Mouse (Mus musculus): Measurements from ENCODE around the gene Bcl2l10.
"Not testable (repeated sequence)": the region's sequence is repeated elsewhere in the genome, so short reads cannot be mapped to it uniquely, and the experiment has no call there.

Bcl2l10 gene

GRCm38 (mm10) chr9:75348066-75348465, 508 bp downstream of the Bcl2l10 start:
- no peak for DNase-seq

GRCm38 (mm10) chr9:75348641-75349040, 1.1 kb downstream of the Bcl2l10 start:
- no peak for DNase-seq

DNA sequence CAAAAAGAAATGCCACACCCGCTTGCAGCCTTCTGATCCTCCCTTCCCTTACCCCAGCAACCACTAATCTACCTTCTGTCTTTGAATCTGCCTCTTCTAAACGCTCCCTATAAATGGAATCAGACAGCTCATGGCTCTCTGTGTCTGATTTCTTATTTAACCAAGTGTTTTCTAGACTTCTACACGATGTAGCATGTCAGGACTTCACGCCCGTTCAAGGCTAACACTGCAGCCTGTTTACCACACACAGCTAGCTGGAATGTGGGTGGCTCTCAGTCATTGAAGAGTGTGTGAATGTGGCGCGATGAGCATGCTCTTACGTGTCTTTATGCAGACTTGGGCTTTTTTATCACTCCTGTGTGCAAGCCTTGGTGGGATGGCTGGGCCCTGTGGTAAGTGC, 5.5 kb downstream of the Bcl2l10 start:
- DNase-seq = no peak

- no peak for DNase-seq
These were observed 8.2 kb downstream of the Bcl2l10 start for GRCm38 (mm10) chr9:75355783-75356182.

GRCm38 (mm10) chr9:75357087-75357654, 9.6 kb downstream of the Bcl2l10 start:
- no peak for DNase-seq

GRCm38 (mm10) chr9:75361699-75362098, 14.1 kb downstream of the Bcl2l10 start:
- peak; percentile 58 for DNase-seq

- no peak for DNase-seq
These were observed 14.6 kb downstream of the Bcl2l10 start for GRCm38 (mm10) chr9:75362201-75362600.

- DNase-seq = no peak
These were observed 15.4 kb downstream of the Bcl2l10 start for GRCm38 (mm10) chr9:75363001-75363400.

DNA sequence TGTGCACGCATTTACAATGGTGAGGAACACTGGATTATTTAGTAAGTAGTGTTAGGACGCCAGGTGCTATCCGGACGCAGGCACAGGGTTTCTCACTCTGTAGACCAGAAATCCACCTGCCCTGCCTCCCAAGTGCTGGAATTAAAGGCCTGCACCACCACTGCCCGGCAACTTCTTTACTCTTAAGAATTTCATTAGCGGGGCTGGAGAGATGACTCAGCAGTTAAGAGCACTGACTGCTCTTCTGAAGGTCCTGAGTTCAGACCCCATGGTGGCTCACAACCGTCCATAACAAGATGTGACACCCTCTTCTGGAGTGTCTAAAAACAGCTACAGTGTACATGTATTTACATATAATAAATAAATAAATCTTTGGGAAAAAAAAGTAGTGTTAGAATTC, 16.1 kb downstream of the Bcl2l10 start:
- DNase-seq = not testable (repeated sequence)

DNA sequence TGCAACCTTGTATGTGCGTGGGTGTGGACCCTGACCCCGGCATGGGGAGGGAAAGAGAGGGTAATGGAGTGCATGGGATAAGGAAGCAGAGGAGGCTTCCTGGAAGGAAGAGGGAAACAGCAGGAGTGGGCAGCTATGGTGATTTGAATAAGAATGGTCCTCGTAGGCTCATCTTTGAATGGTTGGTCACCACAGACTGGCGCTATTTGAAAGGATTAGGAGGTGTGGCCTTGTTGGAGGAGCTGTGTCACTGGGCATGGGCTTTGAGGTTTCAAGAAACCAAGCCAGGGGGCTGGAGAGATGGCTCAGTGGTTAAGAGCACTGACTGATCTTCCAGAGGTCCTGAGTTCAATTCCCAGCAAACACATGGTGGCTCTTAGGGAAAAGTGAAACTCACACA, 17.6 kb downstream of the Bcl2l10 start:
- DNase-seq = no peak

GRCm38 (mm10) chr9:75366191-75366590, 18.6 kb downstream of the Bcl2l10 start:
- DNase-seq = no peak

- DNase-seq = no peak
These were observed 21.2 kb downstream of the Bcl2l10 start for GRCm38 (mm10) chr9:75368779-75369178.

DNA sequence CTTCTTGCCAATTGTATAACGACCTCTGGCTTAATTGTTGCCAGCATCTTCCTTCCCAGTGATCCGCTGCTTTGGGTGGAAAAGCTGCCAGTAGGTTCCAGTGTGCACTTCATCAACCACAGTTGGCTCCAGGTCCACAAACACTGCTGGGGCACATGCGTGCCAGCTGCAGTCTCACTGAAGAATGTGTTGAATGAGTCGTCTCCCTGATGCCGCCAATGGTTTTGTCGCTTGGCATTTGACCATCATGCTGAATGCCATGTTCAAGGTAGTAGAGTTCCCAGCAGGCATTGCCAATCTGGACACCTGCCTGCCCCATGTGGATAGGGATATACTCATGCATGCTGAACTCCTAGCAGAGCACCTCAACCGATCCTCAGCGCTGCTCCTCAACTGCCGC, 28.0 kb downstream of the Bcl2l10 start:
- peak; percentile 20 for DNase-seq

DNA sequence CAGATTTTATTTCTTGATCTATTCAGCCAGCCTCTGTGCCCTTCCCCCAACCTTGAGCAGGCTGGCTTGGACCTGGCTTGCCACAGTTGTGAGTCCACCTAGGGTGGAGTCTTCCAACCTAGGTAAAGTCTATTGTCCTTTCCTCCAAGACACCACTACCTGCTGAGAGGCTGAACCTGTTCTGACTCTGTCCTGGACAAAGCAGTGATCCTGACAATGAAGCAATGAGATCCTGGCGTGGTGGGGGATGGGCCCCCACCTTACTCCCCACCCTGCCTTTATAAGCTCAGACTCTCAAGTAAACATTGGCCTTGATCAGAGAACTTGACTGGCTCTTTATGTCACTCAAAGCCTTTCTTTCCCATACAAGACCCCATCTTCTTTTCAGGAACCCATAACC, 28.9 kb downstream of the Bcl2l10 start:
- no peak for DNase-seq

- no peak for DNase-seq
These were observed 31.2 kb downstream of the Bcl2l10 start for GRCm38 (mm10) chr9:75378774-75379173.

GRCm38 (mm10) chr9:75382825-75383224, 35.3 kb downstream of the Bcl2l10 start:
- no peak for DNase-seq

DNA sequence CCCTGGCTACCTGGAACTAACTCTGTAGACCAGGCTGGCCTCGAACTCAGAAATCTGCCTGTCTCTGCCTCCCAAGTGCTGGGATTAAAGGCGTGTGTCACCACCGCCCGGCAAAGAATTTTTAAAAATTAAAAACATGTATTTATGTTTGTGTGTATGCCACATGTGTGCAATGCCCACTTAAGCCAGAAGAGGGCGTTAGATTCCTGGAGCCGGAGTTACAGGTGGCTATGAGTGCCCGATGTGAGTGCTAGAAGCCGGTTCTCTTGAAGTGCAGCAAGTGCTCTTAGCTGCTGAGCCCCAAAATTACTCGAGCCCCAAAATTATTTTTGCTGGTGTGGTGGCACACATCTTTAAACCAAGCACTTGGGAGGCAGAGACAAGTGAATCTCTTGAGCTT, 36.2 kb downstream of the Bcl2l10 start:
- DNase-seq = no peak

DNA sequence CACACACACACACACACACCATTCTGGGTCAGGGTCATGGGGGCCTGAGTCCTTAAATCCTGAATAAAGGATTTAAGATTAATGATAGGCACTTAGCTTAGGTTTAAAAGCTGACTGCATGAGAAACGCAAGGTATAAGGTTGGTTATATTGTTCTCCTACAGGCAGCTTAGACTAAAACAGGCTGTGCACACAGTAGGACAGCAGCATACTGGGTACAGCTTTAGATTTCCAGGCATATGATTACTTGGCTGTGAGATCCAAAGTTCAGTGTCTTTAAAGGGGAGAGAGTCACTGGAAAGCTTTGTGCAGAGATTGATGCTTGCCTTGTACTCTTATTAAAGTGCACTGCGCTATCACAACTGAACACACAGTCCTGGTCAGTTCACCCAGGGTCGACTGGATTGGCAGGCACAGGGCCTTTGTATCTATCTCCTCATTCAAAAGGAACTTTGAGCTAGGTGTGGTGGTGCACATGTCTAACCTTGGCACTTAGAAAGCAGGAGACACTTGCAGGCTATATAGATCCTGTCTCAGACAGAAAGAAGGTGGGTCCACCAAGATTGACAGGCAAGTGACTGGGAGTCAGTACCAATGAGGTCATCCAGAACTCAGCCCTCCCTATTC, 36.9 kb downstream of the Bcl2l10 start:
- DNase-seq = no peak

- no peak for DNase-seq
These were observed 37.8 kb downstream of the Bcl2l10 start for GRCm38 (mm10) chr9:75385218-75385974.

DNA sequence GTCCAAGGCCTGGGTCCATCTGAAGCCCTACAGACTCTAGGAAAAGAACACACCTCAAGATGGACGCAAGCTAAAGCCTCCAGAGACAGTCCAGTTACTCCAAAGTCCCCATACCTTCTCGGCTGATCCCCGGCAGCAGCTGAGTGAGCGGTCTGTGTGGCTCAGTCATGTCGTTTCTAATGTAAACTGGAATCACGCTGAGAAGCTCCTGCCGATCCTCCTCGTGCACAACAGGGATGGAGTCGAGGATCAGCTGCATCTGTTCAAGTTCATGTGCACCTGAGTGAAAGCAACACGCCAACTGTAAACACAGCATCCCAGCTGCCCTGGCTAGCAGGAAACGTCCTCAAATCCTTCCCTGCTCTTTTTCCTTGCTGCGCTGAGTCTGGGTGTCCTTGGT, 45.7 kb downstream of the Bcl2l10 start:
- DNase-seq = no peak

DNA sequence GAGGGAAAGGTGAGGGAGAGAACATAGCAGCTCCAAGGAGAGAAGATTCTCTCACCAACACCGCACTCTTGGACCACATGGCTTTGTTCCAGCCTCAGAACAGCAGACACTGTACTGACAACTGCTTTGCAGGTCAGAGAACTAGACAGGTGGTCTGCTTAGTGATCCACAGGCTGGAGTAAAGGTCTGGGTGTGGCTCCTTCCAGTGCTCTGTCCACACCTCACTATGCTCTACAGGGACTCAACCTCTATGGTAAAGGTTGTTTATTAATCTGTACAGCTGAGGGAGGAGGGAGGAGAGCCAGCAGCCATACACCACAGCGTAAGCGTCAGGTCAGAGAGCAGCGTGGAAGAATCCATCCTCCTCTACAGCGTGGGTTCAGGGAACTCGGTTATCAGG, 48.4 kb downstream of the Bcl2l10 start:
- DNase-seq = no peak

- DNase-seq = no peak
These were observed 51.5 kb downstream of the Bcl2l10 start for GRCm38 (mm10) chr9:75399069-75399468.

DNA sequence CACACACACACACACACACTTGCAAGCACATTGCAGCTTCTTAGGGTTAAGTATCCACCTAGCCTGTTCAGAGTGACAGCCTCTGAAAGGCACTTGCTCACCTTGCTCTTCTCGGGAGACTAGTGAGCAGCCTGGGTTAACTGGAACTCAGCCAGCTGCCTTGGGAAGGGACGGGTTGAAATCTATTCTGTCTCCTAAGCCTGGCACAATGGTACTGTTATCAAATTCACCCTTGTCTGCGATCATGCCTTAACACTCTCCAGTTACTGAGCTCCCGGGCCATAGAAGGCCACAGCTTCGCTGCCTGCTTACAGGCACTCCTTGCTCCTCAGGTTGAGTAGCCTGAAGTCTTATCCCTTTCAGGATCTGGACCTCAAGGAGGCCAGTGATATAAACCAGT, 53.1 kb downstream of the Bcl2l10 start:
- no peak for DNase-seq
